Mouse (Mus musculus) kidney, adult 8-10 months (tissue): ENCODE measurements around the gene Gpt2.

Experiments
- DNase-seq, 2 experiments: peaks; one replicate each; pipeline ENCODE4 v3.0.0; 2022

The Gpt2 gene

DNA sequence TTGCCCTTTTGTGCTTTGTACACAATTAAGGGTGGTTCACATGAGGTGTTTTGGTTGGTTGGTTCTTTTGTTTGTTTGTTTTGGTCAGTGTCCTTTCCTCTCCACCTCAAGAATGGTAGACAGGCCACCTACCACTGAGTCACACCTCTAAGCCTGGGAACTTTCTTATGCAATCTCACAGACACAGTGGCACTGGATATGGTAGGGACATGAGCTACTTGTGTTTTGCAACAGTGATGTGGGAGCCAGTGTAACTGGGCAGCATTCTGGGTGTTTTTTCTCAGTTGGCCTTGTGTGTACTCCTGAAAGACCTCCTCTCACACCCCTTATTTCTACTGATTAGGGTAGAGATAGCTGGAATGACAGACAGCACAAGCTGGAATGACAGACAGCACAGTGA, 3.7 kb upstream of the Gpt2 start:
- DNase-seq = no peak

- DNase-seq = no peak
These were observed 2.8 kb upstream of the Gpt2 start for GRCm38 (mm10) chr8:85489546-85489945.

DNA sequence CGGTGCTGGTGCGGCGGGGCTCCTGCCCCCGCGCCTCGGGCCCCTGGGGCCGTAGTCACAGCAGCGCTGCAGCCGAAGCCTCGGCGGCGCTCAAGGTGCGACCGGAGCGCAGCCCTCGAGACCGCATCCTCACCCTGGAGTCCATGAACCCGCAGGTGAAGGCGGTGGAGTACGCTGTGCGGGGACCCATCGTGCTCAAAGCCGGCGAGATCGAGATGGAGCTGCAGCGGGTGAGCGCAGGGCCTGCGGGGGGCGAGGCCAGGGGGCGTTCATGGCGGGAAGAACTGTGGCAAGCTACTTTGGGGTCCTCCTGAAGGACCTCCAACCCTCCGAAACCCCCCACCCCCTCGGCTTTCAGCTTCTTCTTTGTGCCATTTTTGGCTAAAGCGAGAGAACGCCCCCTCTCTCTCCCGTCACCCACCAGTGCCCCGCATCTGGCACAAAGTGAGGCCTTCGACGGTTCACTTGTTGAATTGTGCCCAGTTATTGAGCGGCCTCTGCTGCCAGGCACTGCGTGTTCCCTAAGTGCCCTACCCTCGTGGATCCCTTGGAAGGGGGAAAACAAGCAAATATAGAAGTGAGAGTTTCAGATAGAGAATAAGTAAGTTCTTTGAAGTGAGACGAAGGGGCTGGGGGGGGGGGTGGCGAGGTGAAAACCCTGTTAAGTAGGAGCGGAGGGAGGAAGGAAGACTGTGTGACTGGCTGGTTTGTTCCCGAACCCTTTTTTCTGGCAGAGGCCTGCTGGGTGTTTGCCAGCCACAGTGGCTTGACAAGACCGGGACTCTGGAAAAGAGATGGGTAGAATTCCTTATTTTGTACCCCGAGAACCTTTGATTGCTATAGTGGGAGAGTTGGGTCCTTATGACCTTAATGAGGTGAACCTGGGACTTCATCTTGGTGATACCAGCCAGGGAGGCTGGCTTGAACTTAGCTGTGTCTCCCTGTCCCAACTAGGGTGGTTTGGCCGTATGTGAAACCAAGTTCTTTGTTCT, 860 bp downstream of the Gpt2 start:
- peak in 1 of 2 experiments; percentile 36 for DNase-seq

GRCm38 (mm10) chr8:85496125-85496524, 3.7 kb downstream of the Gpt2 start:
- DNase-seq = no peak

- no peak for DNase-seq
These were observed 4.4 kb downstream of the Gpt2 start for GRCm38 (mm10) chr8:85496778-85497177.

GRCm38 (mm10) chr8:85498577-85498976, 6.2 kb downstream of the Gpt2 start:
- DNase-seq = no peak

DNA sequence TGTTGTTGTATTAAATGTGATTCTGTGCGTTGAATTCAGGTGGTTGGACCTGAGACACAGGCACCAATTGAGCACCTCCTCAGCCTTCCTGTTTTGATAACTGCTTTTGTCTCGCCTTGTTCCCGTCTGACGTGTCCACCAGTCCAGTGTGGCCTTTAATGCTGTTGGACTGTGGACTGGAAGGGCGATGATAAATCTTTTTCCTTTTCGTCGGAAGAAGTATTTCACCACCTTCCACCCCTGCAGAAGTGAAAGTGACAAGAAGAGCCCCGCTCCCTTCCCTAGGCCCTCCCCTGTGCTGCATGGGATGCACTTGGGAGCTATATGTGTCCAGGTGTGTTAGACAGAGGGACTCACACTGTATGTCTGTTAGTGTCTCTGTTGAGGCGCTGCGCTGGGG, 8.1 kb downstream of the Gpt2 start:
- no peak for DNase-seq

DNA sequence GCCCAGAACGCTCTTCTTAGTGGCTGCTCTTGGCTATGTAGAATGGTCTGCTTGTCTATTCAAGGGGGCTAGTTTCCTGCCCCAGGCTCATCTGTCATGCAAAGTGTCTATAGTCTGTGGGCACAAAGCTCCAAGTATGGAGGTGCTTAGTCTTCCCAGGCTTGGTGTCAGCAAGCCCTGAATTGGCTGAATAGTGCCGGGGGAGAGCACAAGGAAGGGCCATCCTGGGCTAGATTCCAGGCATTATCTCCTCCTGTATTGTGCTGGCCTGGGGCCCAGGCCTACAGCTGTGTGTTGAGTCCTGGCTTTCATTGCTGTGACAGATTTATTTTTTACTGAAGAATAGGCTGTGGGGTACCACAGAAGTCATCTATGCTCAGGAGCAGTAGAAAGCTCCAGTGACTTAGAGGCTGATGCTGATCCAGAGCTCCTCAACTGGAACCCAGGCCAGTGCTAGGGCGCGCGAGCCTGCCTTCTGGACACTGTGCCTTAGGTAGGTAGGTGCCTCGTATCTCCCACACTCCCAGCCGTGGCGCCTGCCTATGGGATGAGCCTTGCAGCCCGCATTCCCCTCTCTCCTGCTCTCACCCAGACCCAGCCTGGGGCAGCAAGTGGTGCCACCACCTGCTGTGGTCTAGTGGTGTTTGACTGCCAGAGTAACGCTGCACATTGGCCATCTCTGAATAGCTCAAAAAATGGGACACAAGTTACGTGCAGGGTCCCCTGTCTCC, 8.7 kb downstream of the Gpt2 start:
- no peak for DNase-seq

GRCm38 (mm10) chr8:85502381-85502780, 10.0 kb downstream of the Gpt2 start:
- DNase-seq = no peak

GRCm38 (mm10) chr8:85503065-85503464, 10.7 kb downstream of the Gpt2 start:
- no peak for DNase-seq

DNA sequence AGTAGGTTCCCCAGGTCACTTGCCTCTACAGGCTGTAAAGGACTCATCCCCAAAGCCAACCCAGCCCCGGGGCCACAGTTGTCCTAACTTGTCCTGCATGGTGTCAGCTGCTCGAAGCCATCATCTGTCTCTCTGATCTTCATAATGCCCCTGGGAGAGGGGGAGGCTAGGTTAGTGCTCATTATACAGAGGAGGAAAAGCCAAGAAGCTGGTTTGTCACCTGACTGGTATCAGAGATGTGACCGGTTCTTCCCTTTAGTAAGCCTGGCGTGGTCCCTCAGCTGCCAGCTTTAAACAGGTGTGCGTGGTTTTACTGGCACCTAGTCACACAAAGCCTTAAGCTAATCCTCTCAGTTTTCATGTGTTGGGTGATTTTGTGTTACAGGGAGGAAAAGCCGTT, 12.3 kb downstream of the Gpt2 start:
- DNase-seq = no peak

DNA sequence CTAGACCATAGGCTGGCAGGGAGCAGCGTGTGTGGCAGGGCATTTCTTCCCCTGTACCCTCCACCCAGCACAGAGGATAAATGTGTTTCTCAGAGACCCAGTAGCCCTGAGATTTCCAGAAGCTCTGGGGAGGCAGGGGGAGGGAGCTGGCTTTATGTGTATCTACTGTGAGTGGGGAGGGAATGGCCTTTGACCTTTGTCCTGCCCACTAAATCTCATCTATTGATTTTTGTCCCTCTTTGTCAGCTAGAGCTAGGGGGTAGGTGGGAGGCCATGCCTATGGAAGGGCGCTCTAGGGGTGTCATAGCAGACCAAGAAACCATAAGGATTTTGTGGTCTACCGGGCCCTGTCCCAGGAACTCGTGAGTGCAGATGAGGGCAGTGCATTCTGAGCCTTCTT, 14.2 kb downstream of the Gpt2 start:
- DNase-seq = no peak

DNA sequence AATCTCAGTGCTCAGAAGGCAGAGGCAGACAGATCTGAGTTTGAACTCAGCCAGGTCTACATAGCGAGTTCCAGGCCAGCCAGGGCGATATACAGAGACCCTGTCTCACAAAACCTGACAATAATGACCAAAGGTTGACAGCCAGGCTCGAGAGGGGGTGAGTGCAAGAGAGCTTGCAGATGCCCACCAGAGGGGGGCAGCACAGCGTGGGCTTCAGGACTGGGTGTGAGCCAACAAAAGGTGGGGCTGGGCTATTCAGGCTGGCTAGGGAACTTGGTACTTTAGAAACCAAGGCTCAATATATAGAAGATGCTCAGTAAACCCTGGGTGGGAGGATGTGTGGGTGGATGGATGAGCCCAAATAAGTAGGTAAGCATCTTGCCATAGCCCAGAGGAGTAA, 16.3 kb downstream of the Gpt2 start:
- DNase-seq = no peak

GRCm38 (mm10) chr8:85512234-85512633, 19.9 kb downstream of the Gpt2 start:
- no peak for DNase-seq

- no peak for DNase-seq
These were observed 20.9 kb downstream of the Gpt2 start for GRCm38 (mm10) chr8:85513283-85513682.

DNA sequence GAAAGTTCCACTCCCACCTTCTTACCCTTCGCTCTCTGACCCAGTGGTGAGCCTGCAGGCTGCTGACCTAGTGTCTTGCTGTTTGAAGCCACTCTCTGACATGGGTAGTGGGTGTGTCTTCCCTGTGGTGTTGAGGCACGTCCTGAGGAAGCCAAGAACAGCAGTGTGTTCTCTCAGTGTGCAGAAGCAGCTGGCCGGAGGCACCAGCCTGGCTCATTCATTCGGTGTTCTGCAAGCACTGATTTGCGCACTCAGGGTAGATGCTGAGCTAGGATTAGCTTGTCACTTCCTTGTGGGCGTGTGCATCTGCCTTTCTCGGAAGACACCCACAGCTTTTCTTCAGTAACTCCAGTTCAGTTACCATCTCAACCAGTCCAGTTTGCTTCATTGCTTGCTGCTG, 23.0 kb downstream of the Gpt2 start:
- DNase-seq = no peak

DNA sequence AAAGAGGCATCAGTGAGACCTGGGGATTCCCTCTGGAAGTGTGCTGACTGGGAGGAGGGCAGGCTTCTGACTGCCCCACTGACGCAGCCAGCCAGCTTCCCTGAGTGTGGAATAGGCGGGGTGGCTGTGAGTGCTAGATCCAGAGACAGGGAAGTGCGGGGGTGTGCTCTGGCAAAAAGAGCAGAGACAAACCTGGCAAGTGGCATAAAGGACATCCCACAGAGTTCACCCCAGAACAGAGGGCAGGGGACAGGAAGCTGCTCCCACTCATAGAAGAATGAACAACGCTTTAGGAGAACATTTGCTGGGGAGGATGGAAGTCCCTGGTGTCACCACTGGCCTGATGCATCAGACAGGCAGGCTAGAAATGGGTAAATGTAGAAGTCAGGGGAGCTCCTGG, 25.0 kb downstream of the Gpt2 start:
- no peak for DNase-seq

- DNase-seq = no peak
These were observed 25.6 kb downstream of the Gpt2 start for GRCm38 (mm10) chr8:85517956-85518355.

- DNase-seq = no peak
These were observed 28.2 kb downstream of the Gpt2 start for GRCm38 (mm10) chr8:85520586-85520985.

DNA sequence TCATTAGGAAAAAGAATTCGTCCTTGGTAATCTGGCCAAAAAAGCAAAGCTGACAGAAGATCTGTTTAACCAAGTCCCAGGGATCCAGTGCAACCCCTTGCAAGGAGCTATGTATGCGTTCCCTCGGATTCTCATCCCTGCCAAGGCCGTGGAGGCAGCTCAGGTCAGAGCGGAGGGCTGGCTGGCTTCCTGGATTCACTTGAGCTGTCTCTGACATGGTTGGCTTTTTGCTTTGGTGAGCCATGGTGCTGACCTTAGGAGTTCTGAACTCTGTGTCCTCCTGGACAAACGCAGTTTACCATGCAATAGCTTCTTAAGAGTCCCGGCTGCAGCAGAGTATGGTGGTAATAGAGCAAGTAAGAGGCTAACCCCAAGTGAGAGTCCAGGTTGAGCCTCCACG, 29.0 kb downstream of the Gpt2 start:
- no peak for DNase-seq

- DNase-seq = no peak
These were observed 31.7 kb downstream of the Gpt2 start for GRCm38 (mm10) chr8:85524086-85524485.

GRCm38 (mm10) chr8:85526105-85526504, 33.7 kb downstream of the Gpt2 start:
- DNase-seq = peak in 1 of 2 experiments; percentile 49

- no peak for DNase-seq
These were observed 36.6 kb downstream of the Gpt2 start for GRCm38 (mm10) chr8:85528959-85529358.

GRCm38 (mm10) chr8:85530717-85531116, 38.3 kb downstream of the Gpt2 start:
- DNase-seq = no peak
